Mouse (Mus musculus) adrenal gland, adult 18-20 months (tissue): ENCODE data around the gene Rsg1. TPM values are rescaled to one million over a fixed set of nuclear protein-coding genes. Genes with fewer than 3 reads are reported as not detected.
A peak's percentile ranks its signal among the peaks of the same experiment; 100 is the strongest.

Experiments used
- DNase-seq, 2 experiments: peaks; one replicate each; pipeline ENCODE4 v3.0.0; 2021 to 2022; ENCODE audit warnings: low spot score in 2 of 2
- total RNA-seq, 2 experiments: library from RNA; stranded (reverse); gene quantifications; 1 replicate in 1 of 2; 2 replicates in 1 of 2; pipeline ENCODE4 v1.2.3; 2021

Rsg1 gene
- total RNA-seq, 2 experiments from 2014 or later: 0.93 to 1.4 TPM

GRCm38 (mm10) chr4:141246089-141246997, 32.6 kb downstream of the Rsg1 start:
- no peak for DNase-seq

GRCm38 (mm10) chr4:141246998-141247350, 33.2 kb downstream of the Rsg1 start:
- no peak for DNase-seq

GRCm38 (mm10) chr4:141247776-141248613, 34.2 kb downstream of the Rsg1 start:
- DNase-seq: no peak

- no peak for DNase-seq
These were observed 34.8 kb downstream of the Rsg1 start for GRCm38 (mm10) chr4:141248614-141248978.

GRCm38 (mm10) chr4:141249383-141249782, 35.6 kb downstream of the Rsg1 start:
- no peak for DNase-seq

- no peak for DNase-seq
These were observed 37.3 kb downstream of the Rsg1 start for GRCm38 (mm10) chr4:141251071-141251470.

GRCm38 (mm10) chr4:141252641-141253040, 38.9 kb downstream of the Rsg1 start:
- DNase-seq: no peak

- DNase-seq: no peak
These were observed 40.5 kb downstream of the Rsg1 start for GRCm38 (mm10) chr4:141254234-141254633.

- no peak for DNase-seq
These were observed 43.7 kb downstream of the Rsg1 start for GRCm38 (mm10) chr4:141257440-141257839.

- DNase-seq: no peak
These were observed 45.7 kb downstream of the Rsg1 start for GRCm38 (mm10) chr4:141259413-141259812.

- DNase-seq: no peak
These were observed 46.4 kb downstream of the Rsg1 start for GRCm38 (mm10) chr4:141260007-141260723.

- no peak for DNase-seq
These were observed 49.3 kb downstream of the Rsg1 start for GRCm38 (mm10) chr4:141262906-141263637.

- no peak for DNase-seq
These were observed 52.4 kb downstream of the Rsg1 start for GRCm38 (mm10) chr4:141265979-141266637.

GRCm38 (mm10) chr4:141267250-141267649, 53.5 kb downstream of the Rsg1 start:
- DNase-seq: no peak

- peak; percentile 57 to 73 for DNase-seq
These were observed 54.1 kb downstream of the Rsg1 start for GRCm38 (mm10) chr4:141267837-141268236.

GRCm38 (mm10) chr4:141268350-141268749, 54.6 kb downstream of the Rsg1 start:
- no peak for DNase-seq

GRCm38 (mm10) chr4:141269080-141269479, 55.3 kb downstream of the Rsg1 start:
- no peak for DNase-seq

- no peak for DNase-seq
These were observed 56.6 kb downstream of the Rsg1 start for GRCm38 (mm10) chr4:141270201-141270940.

- DNase-seq: no peak
These were observed 57.5 kb downstream of the Rsg1 start for GRCm38 (mm10) chr4:141271228-141271627.
